Mouse (Mus musculus) intestine, postnatal 0 days (tissue): ENCODE measurements around the gene Lrg1. TPM values are rescaled to one million over a fixed set of nuclear protein-coding genes. Genes with fewer than 3 reads are reported as not detected.
A peak's percentile ranks its signal among the peaks of the same experiment; 100 is the strongest.

Source experiments
- ATAC-seq: fragments of 200-750 bp; cut with Nextera tagmentation; 2 replicates; pipeline ENCODE4 v1.8.0; 2017; ENCODE audit warnings: mild to moderate bottlenecking, moderate TSS enrichment, moderate library complexity
- H3K27ac ChIP-seq: fragments of 300-500 bp; sonication (generic); 2 replicates; pipeline ENCODE4 v1.5.1; 2014; ENCODE audit warnings: mild to moderate bottlenecking, low read depth, low read length, moderate library complexity
- H3K27me3 ChIP-seq: fragments of 300-500 bp; sonication (generic); replicated peaks from 2 replicates; pipeline ENCODE4 v1.6.1; 2014; ENCODE audit warnings: low read length, mixed read lengths; ENCODE audit not compliant: control insufficient read depth, insufficient read depth
- H3K36me3 ChIP-seq: fragments of 300-500 bp; sonication (generic); 2 replicates; pipeline ENCODE4 v1.6.1; 2014; ENCODE audit warnings: mild to moderate bottlenecking, moderate library complexity; ENCODE audit not compliant: control insufficient read depth, insufficient read depth
- H3K4me1 ChIP-seq: fragments of 300-500 bp; sonication (generic); replicated peaks from 2 replicates; pipeline ENCODE4 v1.6.1; 2014; ENCODE audit warnings: antibody characterized with exemption, low read length, mixed read lengths; ENCODE audit not compliant: control insufficient read depth, insufficient read depth
- H3K4me2 ChIP-seq: fragments of 300-500 bp; sonication (generic); replicated peaks from 2 replicates; pipeline ENCODE4 v1.6.1; 2014; ENCODE audit warnings: low read depth, mild to moderate bottlenecking, moderate library complexity
- H3K4me3 ChIP-seq: fragments of 300-500 bp; sonication (generic); 2 replicates; pipeline ENCODE4 v1.5.1; 2014; ENCODE audit warnings: low read depth, low read length
- H3K9ac ChIP-seq: fragments of 300-500 bp; sonication (generic); 2 replicates; pipeline ENCODE4 v1.6.1; 2014; ENCODE audit warnings: mild to moderate bottlenecking, low read depth, low read length
- H3K9me3 ChIP-seq: fragments of 300-500 bp; sonication (generic); 2 replicates; pipeline ENCODE4 v1.6.1; 2016; ENCODE audit warnings: mixed run types; ENCODE audit not compliant: control insufficient read depth
- CTCF ChIP-seq: sonication (generic); IDR thresholded peaks from 2 replicates; pipeline ENCODE4 v1.5.1; 2016; ENCODE audit warnings: low read depth, mild to moderate bottlenecking, control low read depth, antibody characterized with exemption, moderate library complexity
- WGBS: fragments of 180-500 bp; shearing (Covaris S2); extraction: QIAGEN DNeasy Blood & Tissue Kit; methylation state at CpG from one replicate; pipeline ENCODE4 v1.1.7; 2014; 5-methylcytosine and 5-hydroxymethylcytosine counted together
- polyA plus RNA-seq: library from polyadenylated mRNA; unstranded; fragments of >200 nt; fragmentation: Nextera tagmentation; extraction: Ambion mirVana; gene quantifications from 2 replicates; pipeline ENCODE4 v1.2.1, GENCODE M21; 2015

Gene Lrg1
- polyA plus RNA-seq, 1 experiment from 2014 or later = 3.6 TPM

GRCm38 (mm10) chr17:56139355-56139754 lies 17.6 kb upstream of the Lrg1 start:
- Histone ChIP-seq H3K4me2 (peak overlapping the region; percentile 85), H3K9ac (0 out of 2 replicates have a peak overlapping the region, but pooled peaks have one; percentile 11), H3K9me3 (no peaks in the 10 kb centered on the region), H3K27me3 (peaks cover 58% of the 10 kb centered on the region), H3K36me3 (no peaks in the 10 kb centered on the region), H3K4me3 (peak overlapping the region; percentile 56), H3K27ac (no peak overlapping the region), H3K4me1 (peaks cover 5% of the 10 kb centered on the region; the same call in 1 of the 2 replicates)
- no peak for ATAC-seq
- WGBS = 11% methylated on average over 20 of the region's 21 CpGs
- TF ChIP-seq CTCF = no peak

- Histone ChIP-seq H3K4me2 (peak overlapping the region; percentile 30), H3K9ac (no peak overlapping the region), H3K27ac (no peak overlapping the region), H3K4me3 (no peak overlapping the region), H3K27me3 (peaks cover 47% of the 10 kb centered on the region), H3K9me3 (no peaks in the 10 kb centered on the region), H3K4me1 (peaks cover 13% of the 10 kb centered on the region; the same call in 1 of the 2 replicates), H3K36me3 (no peaks in the 10 kb centered on the region)
- ATAC-seq = no peak
- TF ChIP-seq CTCF = no peak
- 25% methylated on average over 25 of the region's 25 CpGs for WGBS
Observed at GRCm38 (mm10) chr17:56137839-56138613, 16.2 kb upstream of the Lrg1 start.

GRCm38 (mm10) chr17:56136558-56136957 lies 14.8 kb upstream of the Lrg1 start:
- ATAC-seq = no peak
- H3K36me3 ChIP-seq = no peaks in the 10 kb centered on the region

GRCm38 (mm10) chr17:56134463-56134971 lies 12.7 kb upstream of the Lrg1 start:
- peak overlapping the region; percentile 90 for H3K4me2 ChIP-seq
- H3K4me1 ChIP-seq = peaks cover 10% of the 10 kb centered on the region; the same call in 1 of the 2 replicates
- H3K9ac ChIP-seq = 0 out of 2 replicates have a peak overlapping the region, but pooled peaks have one; percentile 32
- H3K4me3 ChIP-seq = peak overlapping the region; percentile 37
- H3K27me3 ChIP-seq = peaks cover 15% of the 10 kb centered on the region; the same call in 1 of the 2 replicates
- WGBS = 3% methylated on average over 26 of the region's 27 CpGs
- H3K9me3 ChIP-seq = no peaks in the 10 kb centered on the region
- ATAC-seq = peak; percentile 32
- H3K27ac ChIP-seq = peak overlapping the region; percentile 88
- H3K36me3 ChIP-seq = peaks cover 12% of the 10 kb centered on the region
- TF ChIP-seq CTCF = peak; percentile 92

More at GRCm38 (mm10) chr17:56136558-56136957, 14.8 kb upstream of the Lrg1 start:
- Histone ChIP-seq H3K27ac (no peak overlapping the region), H3K27me3 (peaks cover 36% of the 10 kb centered on the region), H3K4me1 (peaks cover 10% of the 10 kb centered on the region; the same call in 1 of the 2 replicates), H3K4me3 (no peak overlapping the region), H3K9me3 (no peaks in the 10 kb centered on the region), H3K9ac (no peak overlapping the region), H3K4me2 (no peak overlapping the region)
- no peak for TF ChIP-seq CTCF
- 78% methylated on average over 7 of the region's 7 CpGs for WGBS

- Histone ChIP-seq H3K4me1 (peaks cover 10% of the 10 kb centered on the region; the same call in 1 of the 2 replicates), H3K27me3 (peaks cover 7% of the 10 kb centered on the region; the same call in 1 of the 2 replicates), H3K4me2 (peak overlapping the region; percentile 90), H3K36me3 (peaks cover 12% of the 10 kb centered on the region), H3K9ac (no peak overlapping the region), H3K9me3 (no peaks in the 10 kb centered on the region), H3K27ac (peak overlapping the region; percentile 88), H3K4me3 (peak overlapping the region; percentile 37)
- peak; percentile 91 for ATAC-seq
- no peak for TF ChIP-seq CTCF
- WGBS = 14% methylated on average over 18 of the region's 21 CpGs
Observed at GRCm38 (mm10) chr17:56133457-56134363, 11.9 kb upstream of the Lrg1 start.
